Mouse (Mus musculus) heart, postnatal 10 days (tissue): Measurements from ENCODE around the gene Eif3j1. TPM values are rescaled to one million over a fixed set of nuclear protein-coding genes. Genes with fewer than 3 reads are reported as not detected.
A peak's percentile ranks its signal among the peaks of the same experiment; 100 is the strongest.
"Not testable (repeated sequence)": the region's sequence is repeated elsewhere in the genome, so short reads cannot be mapped to it uniquely, and the experiment has no call there.

Experiments used
- DNase-seq, 2 experiments: peaks; one replicate each; pipeline ENCODE4 v3.0.0; 2021
- intact Hi-C: fragments of 180-260 bp; cut with DNase I; formaldehyde crosslinking; loops from one replicate; pipeline ENCODE4 v1.15.1; 2025
- microRNA-seq, 2 experiments: library from miRNA; unstranded; fragments of <30 nt; microRNA quantifications; one replicate each; pipeline ENCODE4 v1.2.0; 2022
- total RNA-seq, 2 experiments: library from RNA; stranded (reverse); gene quantifications; 2 replicates each; pipeline ENCODE4 v1.2.3; 2021

Gene Eif3j1
- total RNA-seq, 2 experiments from 2014 or later, result 21.1 to 21.3 TPM

- DNase-seq, result no peak
- intact Hi-C loops, result no loop called here
Measured at GRCm38 (mm10) chr2:122093844-122094243, 65.5 kb downstream of the Eif3j1 start.

DNA sequence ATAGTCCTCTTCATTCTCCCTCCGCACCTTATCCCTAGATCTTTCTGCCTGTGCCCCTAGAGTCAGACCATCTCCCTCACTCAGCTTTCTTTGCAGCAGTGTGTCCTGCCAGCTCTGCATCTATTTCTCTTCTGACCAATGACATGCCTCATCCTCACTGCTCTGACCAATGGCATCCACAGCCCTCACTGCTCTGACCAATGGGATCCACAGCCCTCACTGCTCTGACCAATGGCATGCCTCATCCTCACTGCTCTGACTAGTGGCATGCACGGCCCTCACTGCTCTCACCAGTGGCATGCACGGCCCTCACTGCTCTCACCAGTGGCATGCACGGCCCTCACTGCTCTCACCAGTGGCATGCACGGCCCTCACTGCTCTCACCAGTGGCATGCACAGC, 69.3 kb downstream of the Eif3j1 start:
- DNase-seq, intact Hi-C loops: not testable (repeated sequence)

DNA sequence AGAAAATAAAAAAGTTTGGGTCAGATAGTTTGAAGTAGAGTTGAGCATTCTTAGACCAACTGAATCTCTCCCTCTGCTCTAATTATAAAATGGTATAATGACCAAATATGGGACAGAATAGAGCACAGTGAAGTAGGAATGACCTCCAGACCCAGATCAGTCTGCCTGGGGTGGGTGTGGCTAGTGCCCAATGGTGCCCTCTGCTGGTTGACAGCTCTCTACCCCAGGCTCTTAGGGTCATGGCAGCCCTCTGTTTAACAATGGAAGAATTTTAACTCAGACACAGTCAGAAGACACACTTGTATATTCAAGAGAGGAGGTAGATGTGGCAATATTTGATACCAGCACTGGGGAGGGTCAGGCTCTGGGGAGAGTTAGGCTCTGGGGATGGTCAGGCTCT, 73.7 kb downstream of the Eif3j1 start:
- peak in 1 of 2 experiments; percentile 18 for DNase-seq
- intact Hi-C loops, result no loop called here

Small RNAs within 50 kb of the gene (microRNA-seq; reads per million reads assigned to microRNA genes)
- 0 reads per million in 2 experiments for gene Gm47314

Other genes starting within 250 kb of the Eif3j1 start
- gene Frmd5, start 221.5 kb upstream of the Eif3j1 start, total RNA-seq, result 100 to 1,000 TPM; 150 to 190 TPM
- 10 to 100 TPM; 23.4 to 24.1 TPM for gene Casc4, start 161.6 kb upstream of the Eif3j1 start, total RNA-seq
- 10 to 100 TPM; 27.7 to 28.2 TPM for gene Ctdspl2, start 72.5 kb upstream of the Eif3j1 start, total RNA-seq
- not detected for gene Mageb3, start 72.5 kb upstream of the Eif3j1 start, total RNA-seq
- 10 to 100 TPM; 12.1 to 12.2 TPM for gene Spg11, start 89.8 kb downstream of the Eif3j1 start, total RNA-seq
- 100 to 1,000 TPM; 130 to 134 TPM for gene B2m, start 119.1 kb downstream of the Eif3j1 start, total RNA-seq
- gene Trim69, start 132.2 kb downstream of the Eif3j1 start, total RNA-seq, result not detected
- gene Patl2, start 157.6 kb downstream of the Eif3j1 start, total RNA-seq, result not detected
- gene Terb2, start 157.7 kb downstream of the Eif3j1 start, total RNA-seq, result not detected
- gene Sord, start 206.2 kb downstream of the Eif3j1 start, total RNA-seq, result 100 to 1,000 TPM in 1 of 2 experiments, 10 to 100 TPM in 1; 88.5 to 113 TPM